Mouse (Mus musculus): ENCODE measurements around the gene Rgs7bp. TPM values are rescaled to one million over a fixed set of nuclear protein-coding genes. Genes with fewer than 3 reads are reported as not detected.

Rgs7bp gene
- polyA plus RNA-seq, 1 experiment, result 0.17 TPM

DNA sequence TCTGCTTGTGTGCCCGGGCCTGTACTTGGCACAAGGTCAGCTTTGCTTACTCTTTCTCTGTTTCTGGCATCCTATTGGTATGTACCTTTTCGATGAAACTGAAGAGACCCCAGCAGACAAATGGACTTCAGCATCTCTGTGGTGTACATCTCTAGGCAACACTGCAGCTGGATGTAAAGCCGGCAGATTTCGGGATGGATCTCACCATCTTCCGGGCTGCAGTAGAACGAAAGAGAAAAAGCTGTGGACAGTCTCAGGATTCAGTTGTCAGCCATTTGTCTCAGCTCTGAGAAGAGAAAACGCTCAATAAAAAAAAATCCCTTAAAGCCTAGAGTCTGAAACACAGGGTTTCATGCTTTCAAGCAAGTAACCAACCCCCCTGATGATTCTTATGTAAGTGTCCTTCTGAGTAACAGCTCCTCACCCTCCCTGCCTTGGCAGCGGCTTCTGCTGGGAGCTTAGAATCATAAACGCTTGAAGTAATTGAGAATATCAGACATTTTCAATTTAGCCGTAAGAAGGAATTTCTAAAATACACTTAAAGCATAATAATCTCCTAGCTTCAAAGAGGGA is 71.9 kb downstream of the Rgs7bp start:
- no peaks in the 10 kb centered on the region for H3K4me1 ChIP-seq
- peaks cover 8% of the 10 kb centered on the region for H3K9me3 ChIP-seq
- no peaks in the 10 kb centered on the region for H3K27me3 ChIP-seq (replicated peaks)
- TF ChIP-seq GATA1 (IDR thresholded peaks at IDR 0.05; ENCODE audit: borderline replicate concordance, low read length), result no peak
- no peak for TF ChIP-seq FLI1 (IDR thresholded peaks at IDR 0.05; ENCODE audit: low read length)
- H3K36me3 ChIP-seq (replicated peaks; ENCODE audit: low read length), result no peaks in the 10 kb centered on the region
- H3K4me3 ChIP-seq (replicated peaks), result no peak overlapping the region

DNA sequence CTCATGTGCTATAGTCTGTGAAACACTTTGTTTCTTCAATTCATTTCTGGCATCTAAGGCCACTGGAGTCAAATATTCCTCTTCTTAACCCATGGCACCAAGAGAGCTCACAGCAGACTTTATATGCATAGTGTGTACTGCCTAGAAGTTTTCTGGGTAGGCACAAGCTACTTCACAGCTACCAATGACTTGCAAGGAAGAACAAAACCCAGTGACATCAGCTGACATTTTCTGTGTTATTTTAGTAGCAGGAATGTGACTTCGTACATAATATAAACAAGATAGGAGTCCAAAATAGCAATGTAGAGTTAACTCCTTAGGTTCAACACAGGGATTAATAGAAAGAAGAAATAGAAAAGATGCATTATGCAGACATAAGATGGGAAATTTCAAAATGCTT is 76.6 kb downstream of the Rgs7bp start:
- no peak for TF ChIP-seq GATA1 (IDR thresholded peaks at IDR 0.05; ENCODE audit: borderline replicate concordance, low read length)
- no peak for TF ChIP-seq FLI1 (IDR thresholded peaks at IDR 0.05; ENCODE audit: low read length)
- no peaks in the 10 kb centered on the region for H3K4me1 ChIP-seq
- H3K36me3 ChIP-seq (replicated peaks; ENCODE audit: low read length), result no peaks in the 10 kb centered on the region
- peaks cover 3% of the 10 kb centered on the region for H3K27me3 ChIP-seq (replicated peaks)
- no peak overlapping the region for H3K4me3 ChIP-seq (replicated peaks)
- H3K9me3 ChIP-seq, result peaks cover 8% of the 10 kb centered on the region

DNA sequence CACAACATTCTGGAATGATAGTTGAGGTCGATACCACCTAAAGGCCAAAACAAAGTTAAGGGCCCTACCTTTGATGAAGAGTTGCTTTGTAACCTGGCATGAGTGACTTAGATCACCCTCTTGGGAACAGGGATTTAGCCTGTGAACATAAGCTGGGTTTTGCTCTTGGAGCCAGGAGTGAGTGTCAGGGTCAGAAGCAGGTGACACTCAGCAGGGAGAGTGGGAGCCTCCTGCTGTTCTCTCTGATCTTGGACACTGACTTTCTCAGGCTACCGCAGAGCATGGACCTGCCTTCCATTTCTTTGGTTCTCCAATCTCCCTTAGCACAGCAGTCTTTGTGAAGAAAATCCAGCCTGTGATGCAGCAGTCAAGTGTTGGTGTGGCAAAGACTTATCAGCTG is 87.2 kb downstream of the Rgs7bp start:
- Histone ChIP-seq H3K4me3 (replicated peaks) (peak overlapping the region; percentile 18), H3K4me1 (no peaks in the 10 kb centered on the region; the same call in 1 of the 2 replicates), H3K36me3 (replicated peaks; ENCODE audit: low read length) (no peaks in the 10 kb centered on the region), H3K27me3 (replicated peaks) (peaks cover 10% of the 10 kb centered on the region), H3K9me3 (no peaks in the 10 kb centered on the region)
- TF ChIP-seq GATA1 (IDR thresholded peaks at IDR 0.05; ENCODE audit: borderline replicate concordance, low read length) (no peak), FLI1 (IDR thresholded peaks at IDR 0.05; ENCODE audit: low read length) (no peak)

DNA sequence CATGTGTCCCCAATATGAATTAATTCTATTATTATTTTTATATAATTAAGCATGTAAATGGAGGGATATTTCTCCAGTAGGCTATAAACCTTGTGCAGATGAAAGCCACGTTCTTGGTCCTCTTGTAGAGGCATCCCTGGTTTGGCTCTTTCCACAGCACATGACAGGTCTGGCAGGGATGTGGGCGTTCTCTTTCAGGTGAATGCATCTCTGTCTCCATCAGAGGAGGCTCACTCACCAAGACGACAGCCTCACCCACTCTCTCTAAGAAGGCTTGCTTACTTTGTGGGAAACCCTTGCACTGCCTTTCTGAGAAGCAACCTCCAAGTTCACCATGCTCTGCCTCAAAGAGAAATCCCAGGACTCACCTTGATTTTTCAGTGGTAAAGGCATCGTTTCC is 91.0 kb downstream of the Rgs7bp start:
- H3K9me3 ChIP-seq, result 0 out of 2 replicates have a peak, but pooled peaks cover 3% of the 10 kb centered on the region
- TF ChIP-seq FLI1 (IDR thresholded peaks at IDR 0.05; ENCODE audit: low read length), result no peak
- TF ChIP-seq GATA1 (IDR thresholded peaks at IDR 0.05; ENCODE audit: borderline replicate concordance, low read length), result no peak
- H3K36me3 ChIP-seq (replicated peaks; ENCODE audit: low read length), result no peaks in the 10 kb centered on the region
- H3K27me3 ChIP-seq (replicated peaks), result peaks cover 15% of the 10 kb centered on the region
- no peak overlapping the region for H3K4me3 ChIP-seq (replicated peaks)
- H3K4me1 ChIP-seq, result no peaks in the 10 kb centered on the region; the same call in 1 of the 2 replicates

DNA sequence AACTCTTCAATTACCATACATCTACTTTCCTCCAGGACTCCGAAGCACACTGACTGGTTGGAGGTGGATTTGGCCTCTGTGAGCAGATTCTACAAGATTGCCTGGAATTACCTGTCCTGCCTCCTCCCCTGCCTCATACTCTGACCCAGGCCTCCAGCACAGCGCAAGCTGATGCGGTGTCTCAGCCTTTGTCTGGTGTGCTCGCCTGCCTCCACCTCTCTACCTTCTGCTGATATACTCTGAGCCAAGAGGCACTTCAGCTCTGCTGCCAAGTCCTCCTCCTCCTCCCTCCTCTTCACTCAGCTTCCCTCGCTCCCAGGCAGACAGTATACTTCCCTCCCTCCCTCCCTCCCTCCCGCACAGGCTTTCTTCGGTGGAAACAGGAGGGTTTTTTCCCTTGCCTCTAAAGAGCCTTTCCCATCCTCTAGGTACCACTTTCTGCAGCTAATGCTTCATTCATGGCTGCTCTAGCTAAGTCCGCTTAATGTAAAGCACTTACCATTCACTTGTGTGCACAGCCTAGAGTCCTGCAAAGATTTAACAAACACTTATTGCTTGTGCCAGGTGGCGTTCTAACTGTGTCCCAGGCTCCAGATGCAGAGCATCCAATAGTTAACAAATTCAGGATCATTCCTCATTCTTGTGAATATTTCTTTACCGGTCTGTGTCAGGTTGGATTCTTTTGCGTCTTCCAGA is 91.9 kb downstream of the Rgs7bp start:
- no peak overlapping the region for H3K4me3 ChIP-seq (replicated peaks)
- H3K4me1 ChIP-seq, result no peaks in the 10 kb centered on the region; the same call in 1 of the 2 replicates
- peaks cover 18% of the 10 kb centered on the region for H3K27me3 ChIP-seq (replicated peaks)
- 0 out of 2 replicates have a peak, but pooled peaks cover 6% of the 10 kb centered on the region for H3K9me3 ChIP-seq
- no peak for TF ChIP-seq GATA1 (IDR thresholded peaks at IDR 0.05; ENCODE audit: borderline replicate concordance, low read length)
- no peak for TF ChIP-seq FLI1 (IDR thresholded peaks at IDR 0.05; ENCODE audit: low read length)
- no peaks in the 10 kb centered on the region for H3K36me3 ChIP-seq (replicated peaks; ENCODE audit: low read length)

DNA sequence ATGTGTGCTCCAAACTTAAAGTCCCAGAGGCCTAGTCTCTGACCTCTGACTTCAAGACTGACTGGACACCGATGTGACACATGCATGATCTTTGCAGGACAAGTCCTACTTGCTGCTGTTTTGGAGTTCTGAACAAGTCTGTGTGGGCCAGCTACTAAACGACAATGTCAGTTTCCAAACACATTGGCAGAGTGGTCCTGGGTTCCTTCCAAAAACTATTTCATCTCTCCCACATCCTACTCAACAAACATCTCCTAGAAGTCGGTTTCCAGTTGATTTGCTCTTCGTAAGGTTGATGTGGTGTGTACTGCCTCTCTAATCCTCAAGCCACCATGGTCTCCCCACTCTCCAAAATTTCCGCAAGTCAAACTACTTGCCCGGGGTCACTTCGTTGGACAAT is 92.6 kb downstream of the Rgs7bp start:
- TF ChIP-seq GATA1 (IDR thresholded peaks at IDR 0.05; ENCODE audit: borderline replicate concordance, low read length) (no peak), FLI1 (IDR thresholded peaks at IDR 0.05; ENCODE audit: low read length) (no peak)
- H3K27me3 ChIP-seq (replicated peaks), result peaks cover 17% of the 10 kb centered on the region
- H3K36me3 ChIP-seq (replicated peaks; ENCODE audit: low read length), result no peaks in the 10 kb centered on the region
- H3K4me3 ChIP-seq (replicated peaks), result no peak overlapping the region
- H3K9me3 ChIP-seq, result 0 out of 2 replicates have a peak, but pooled peaks cover 6% of the 10 kb centered on the region
- no peaks in the 10 kb centered on the region; the same call in 1 of the 2 replicates for H3K4me1 ChIP-seq

DNA sequence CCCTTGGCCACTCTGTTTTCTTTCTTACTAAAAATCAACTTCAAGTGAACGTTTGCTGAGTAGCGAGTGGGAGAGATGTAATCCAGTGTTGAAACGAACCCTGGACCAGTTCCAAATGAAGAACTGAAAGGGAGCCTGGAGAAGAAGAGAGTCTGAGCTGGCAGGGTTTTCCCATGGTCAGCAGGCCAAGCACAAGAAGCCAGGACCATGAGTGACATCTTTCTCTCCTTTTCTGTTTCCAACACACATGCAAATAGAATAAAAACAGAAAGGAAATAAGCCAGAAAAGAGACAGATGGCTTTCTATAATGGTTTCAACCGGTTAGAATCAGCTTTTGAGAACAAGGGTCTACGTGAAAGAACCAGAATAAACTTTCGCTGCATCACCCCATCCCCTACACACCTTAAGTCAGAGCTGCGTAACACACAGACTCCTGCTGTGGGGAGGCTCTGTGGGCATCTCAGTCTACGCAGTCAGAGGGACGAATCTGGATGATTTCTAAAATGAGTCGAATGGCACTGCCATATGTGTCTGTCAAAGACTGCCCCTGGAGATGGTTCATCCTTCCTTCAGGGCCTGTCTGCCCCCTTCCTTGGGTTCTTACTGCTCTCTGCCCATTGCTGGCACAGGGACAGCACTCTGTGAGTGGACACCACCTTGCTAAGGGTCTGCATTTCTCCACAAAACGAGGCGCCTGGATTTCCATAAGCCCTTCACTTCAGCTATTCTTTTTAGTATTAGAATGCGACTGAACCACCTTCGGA is 93.6 kb downstream of the Rgs7bp start:
- Histone ChIP-seq H3K36me3 (replicated peaks; ENCODE audit: low read length) (no peaks in the 10 kb centered on the region), H3K9me3 (0 out of 2 replicates have a peak, but pooled peaks cover 6% of the 10 kb centered on the region), H3K27me3 (replicated peaks) (peaks cover 17% of the 10 kb centered on the region), H3K4me3 (replicated peaks) (no peak overlapping the region), H3K4me1 (no peaks in the 10 kb centered on the region)
- no peak for TF ChIP-seq GATA1 (IDR thresholded peaks at IDR 0.05; ENCODE audit: borderline replicate concordance, low read length)
- TF ChIP-seq FLI1 (IDR thresholded peaks at IDR 0.05; ENCODE audit: low read length), result no peak

DNA sequence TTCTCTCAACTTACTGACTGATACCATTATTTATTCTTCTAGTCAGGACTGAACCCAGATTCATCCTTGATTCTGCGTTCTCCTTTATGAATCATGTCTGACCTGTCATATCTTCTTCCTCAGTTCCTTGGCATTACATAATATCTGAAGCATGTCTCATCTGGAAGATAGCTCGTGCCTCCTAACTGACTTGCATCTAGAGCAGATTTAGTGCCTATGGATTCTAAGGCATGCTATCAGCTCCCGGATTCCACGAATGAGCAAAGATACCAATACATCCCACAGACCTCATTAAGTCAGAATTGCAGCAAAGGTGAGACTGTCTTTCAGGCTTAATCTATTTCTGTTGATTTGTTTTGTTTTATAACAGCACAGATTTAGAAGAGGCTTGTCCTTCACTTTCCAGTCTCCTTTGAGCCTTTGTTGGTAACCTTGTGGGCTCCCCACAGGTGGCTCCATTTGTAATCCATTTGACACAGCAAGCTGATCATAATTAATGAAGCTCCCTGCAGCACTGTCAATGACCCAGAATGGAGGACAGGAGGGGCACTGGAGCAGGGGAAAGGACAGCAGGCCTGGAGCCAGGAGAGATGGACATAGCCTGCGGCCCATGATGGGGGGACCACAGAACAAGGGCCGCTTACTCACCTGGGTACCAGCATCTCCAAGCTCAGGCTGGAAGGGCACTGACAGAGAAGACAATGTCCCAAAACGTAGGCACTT is 94.4 kb downstream of the Rgs7bp start:
- Histone ChIP-seq H3K4me3 (replicated peaks) (no peak overlapping the region), H3K36me3 (replicated peaks; ENCODE audit: low read length) (no peaks in the 10 kb centered on the region), H3K4me1 (no peaks in the 10 kb centered on the region), H3K9me3 (0 out of 2 replicates have a peak, but pooled peaks cover 6% of the 10 kb centered on the region), H3K27me3 (replicated peaks) (peaks cover 16% of the 10 kb centered on the region)
- TF ChIP-seq FLI1 (IDR thresholded peaks at IDR 0.05; ENCODE audit: low read length) (no peak), GATA1 (IDR thresholded peaks at IDR 0.05; ENCODE audit: borderline replicate concordance, low read length) (no peak)

DNA sequence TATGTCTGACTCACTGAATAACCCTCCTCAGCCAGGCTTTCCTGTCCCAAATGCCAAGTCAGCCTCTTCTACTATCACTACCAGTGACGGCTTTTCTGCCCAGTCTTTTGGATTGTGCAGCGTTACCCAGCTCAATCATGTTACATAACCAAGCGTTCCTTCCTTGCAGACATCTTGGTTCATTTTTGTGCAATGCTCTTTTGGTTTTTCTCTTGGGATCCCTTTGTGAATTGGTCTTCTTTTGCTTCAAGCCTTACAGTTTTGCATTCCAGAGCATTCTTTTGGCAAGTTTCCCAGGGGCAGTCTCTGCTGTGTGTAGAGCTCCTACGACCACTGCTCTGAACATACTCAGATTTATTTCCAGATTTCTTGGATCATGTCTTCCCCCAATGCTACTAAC is 95.0 kb downstream of the Rgs7bp start:
- no peaks in the 10 kb centered on the region for H3K4me1 ChIP-seq
- TF ChIP-seq FLI1 (IDR thresholded peaks at IDR 0.05; ENCODE audit: low read length), result no peak
- no peak for TF ChIP-seq GATA1 (IDR thresholded peaks at IDR 0.05; ENCODE audit: borderline replicate concordance, low read length)
- no peak overlapping the region for H3K4me3 ChIP-seq (replicated peaks)

More for the DNA sequence above, 95.0 kb downstream of the Rgs7bp start:
- Histone ChIP-seq H3K9me3 (0 out of 2 replicates have a peak, but pooled peaks cover 6% of the 10 kb centered on the region), H3K36me3 (replicated peaks; ENCODE audit: low read length) (no peaks in the 10 kb centered on the region), H3K27me3 (replicated peaks) (peaks cover 14% of the 10 kb centered on the region)

All from megakaryocyte, embryonic 14.5 days (primary cell).